Mouse (Mus musculus) megakaryocyte, adult 5-6 weeks (primary cell): ENCODE data around the gene Ak5. TPM values are rescaled to one million over a fixed set of nuclear protein-coding genes. Genes with fewer than 3 reads are reported as not detected.
"Not testable (repeated sequence)": the region's sequence is repeated elsewhere in the genome, so short reads cannot be mapped to it uniquely, and the experiment has no call there.

Experiments used
- ATAC-seq: 2 replicates; pipeline ENCODE4 v1.8.0; 2016; ENCODE audit warnings: mild to moderate bottlenecking, inconsistent platforms; ENCODE audit not compliant: poor library complexity, severe bottlenecking
- total RNA-seq, 2 experiments: library from RNA; stranded (forward) in 1 of 2; stranded (reverse) in 1 of 2; fragments of 153-499, 151-499 nt in 1 of 2; fragments of 221-1000, 200-1000 nt in 1 of 2; gene quantifications; 2 replicates each; pipeline versions ENCODE4 v1.2.3 to v1.2.4; 2015 to 2017

Ak5 gene
- total RNA-seq, 2 experiments from 2014 or later: not detected

GRCm38 (mm10) chr3:152644610-152645009 is 23.6 kb downstream of the Ak5 start:
- ATAC-seq: no peak

DNA sequence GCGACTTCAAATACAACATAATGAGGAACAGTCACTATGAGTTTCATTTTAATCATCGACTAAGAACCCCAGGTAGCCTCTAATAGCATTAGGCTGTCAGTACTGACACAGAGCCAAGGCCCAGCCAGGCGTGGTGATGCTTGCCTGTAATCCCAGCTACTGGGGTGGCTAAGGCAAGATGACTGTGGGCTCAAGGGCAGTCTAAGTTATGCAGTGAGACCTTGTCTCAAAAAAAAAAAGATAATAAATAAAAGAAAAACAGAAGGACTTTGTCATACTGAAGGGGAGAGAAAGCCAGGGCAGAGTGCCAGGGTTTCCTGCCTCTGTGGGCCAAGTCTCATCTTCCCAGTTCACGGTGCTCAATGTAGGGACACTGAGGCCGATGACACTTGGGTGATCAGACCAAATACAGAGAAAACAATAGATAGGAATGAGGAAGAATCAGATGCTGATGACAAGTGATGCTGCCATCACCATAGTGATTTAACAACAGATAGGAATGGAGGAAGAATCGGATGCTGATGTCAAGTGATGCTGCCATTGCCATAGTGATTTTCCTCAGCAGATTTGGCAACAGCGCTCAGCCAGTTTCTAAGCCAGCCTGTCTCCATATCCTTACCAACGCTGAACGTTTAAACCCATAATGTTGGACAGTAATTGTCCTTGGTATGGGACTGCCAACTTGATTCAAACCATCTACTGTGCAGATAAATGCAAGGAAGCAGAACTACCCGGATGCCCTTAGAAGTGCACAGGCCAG is 42.9 kb downstream of the Ak5 start:
- no peak for ATAC-seq

- ATAC-seq: no peak
These were observed 47.6 kb downstream of the Ak5 start for GRCm38 (mm10) chr3:152620534-152620933.

GRCm38 (mm10) chr3:152620058-152620457 is 48.1 kb downstream of the Ak5 start:
- ATAC-seq: no peak

DNA sequence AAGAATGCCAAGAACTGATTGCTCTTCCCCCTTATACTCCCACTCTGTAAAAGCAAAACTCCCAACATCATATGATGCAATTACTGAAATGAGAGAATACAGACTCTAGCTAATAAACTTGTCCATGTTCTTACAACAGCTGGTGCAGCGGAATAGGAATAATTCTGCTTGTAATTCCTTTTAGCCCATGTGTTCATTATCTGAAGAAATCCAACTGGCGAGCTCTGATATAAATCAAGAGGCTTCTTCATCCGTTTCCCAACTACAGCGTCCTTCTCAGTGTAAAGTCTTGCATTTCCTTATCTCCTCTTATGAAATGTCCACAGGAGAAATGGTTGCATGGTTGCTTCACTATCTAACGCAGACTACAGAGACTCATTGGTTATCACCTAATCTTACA is 59.1 kb downstream of the Ak5 start:
- no peak for ATAC-seq

- no peak for ATAC-seq
These were observed 62.3 kb downstream of the Ak5 start for GRCm38 (mm10) chr3:152605849-152606248.

- ATAC-seq: no peak
These were observed 68.5 kb downstream of the Ak5 start for GRCm38 (mm10) chr3:152599679-152600078.

DNA sequence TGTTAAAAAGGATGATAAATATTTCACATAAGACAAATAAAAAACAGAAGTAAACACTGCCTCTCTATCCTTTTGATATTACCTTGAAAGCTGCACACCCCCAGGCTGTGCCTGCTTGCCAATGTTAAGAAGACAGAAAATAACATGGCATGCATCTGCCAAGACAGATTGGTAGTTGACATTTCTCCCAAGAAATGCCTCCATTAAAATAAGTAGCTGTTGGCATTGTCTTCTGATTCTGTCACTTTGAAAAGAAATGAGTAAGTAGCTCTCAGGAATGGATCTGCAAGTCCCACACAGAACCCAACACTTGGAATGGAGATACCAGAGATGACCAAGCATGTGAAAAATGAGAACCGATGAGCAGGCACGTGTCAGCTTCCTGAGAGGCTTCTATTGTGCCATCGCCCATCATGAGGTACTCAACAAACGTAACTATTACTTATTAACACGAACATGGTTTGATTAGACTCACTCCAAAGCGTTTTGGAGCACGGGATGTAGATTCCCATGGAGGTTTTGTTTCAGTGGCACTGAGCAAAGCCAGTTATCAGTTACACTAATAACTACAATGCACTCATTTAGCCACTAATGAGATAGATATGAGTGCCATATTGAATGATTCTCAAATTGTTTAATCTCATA is 71.6 kb downstream of the Ak5 start:
- ATAC-seq: no peak

DNA sequence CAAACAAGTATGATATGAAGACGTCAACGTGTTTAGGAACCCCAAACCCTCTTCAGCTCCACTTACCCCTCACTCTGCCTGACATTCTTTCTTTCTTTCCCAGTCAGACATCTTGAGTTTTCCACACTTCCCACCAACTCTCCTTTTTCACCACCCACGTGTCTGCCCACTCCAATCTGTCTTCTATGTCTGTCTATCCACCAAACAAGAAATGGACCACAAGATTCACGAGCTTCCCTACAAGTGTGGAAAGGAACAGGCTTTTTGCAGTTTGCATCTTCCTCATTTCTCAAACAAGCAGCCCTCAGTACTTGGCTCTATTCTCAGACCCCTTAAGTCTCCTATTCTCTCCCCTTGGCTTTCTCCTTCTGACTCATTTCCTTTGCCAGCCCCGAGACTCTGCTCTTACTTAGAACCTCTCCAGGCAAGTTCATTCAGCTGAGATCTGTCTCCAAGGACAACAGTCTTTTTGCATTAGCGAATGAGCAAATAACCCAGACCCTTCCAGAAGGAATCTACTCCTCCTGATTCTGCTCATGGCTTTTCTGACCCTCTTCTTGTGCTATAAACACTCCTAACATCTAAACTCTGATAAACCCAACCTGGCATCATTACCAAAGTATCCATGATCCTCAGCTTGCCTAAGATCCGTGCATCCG is 75.3 kb downstream of the Ak5 start:
- no peak for ATAC-seq

DNA sequence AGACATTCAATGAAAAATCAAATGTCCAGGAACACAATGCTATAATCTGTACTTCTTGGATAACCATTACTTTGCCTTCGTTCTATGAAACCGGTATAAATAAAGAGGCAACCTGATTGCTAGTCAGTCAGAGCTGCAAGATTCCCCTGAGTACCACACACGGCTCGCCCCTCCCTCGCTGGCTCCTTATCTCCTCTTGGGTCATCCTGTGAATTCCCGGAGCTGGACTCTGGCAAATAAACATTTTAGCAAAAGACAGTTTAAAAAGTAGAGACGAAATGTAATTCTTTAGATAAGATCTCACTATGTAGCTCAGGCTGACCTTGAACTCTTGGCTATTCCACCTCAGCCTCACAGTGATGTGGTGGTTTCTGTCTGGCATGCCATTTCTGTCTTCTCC is 77.7 kb downstream of the Ak5 start:
- no peak for ATAC-seq

- ATAC-seq: not testable (repeated sequence)
These were observed 79.1 kb downstream of the Ak5 start for GRCm38 (mm10) chr3:152589101-152589500.

GRCm38 (mm10) chr3:152587007-152587406 is 81.2 kb downstream of the Ak5 start:
- ATAC-seq: no peak

DNA sequence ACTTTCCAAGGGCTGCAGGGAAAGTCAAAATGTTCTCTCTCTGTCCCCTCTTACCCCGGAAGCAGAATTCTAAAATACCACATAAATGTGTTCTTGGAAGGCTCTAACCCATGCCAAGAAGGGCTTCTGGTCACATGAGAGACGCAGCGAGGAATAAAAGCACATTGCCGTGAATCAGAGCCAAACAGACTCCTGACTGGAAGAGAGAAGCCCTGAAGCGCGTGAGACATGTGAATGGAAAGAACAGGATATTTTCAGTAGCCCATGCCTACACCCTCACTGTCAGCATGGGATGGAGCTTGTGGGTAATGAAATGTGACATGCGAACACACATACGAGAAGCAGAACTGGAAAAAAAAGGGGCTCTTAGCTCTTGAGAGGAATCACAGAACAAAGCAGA is 82.0 kb downstream of the Ak5 start:
- ATAC-seq: no peak

GRCm38 (mm10) chr3:152585581-152585980 is 82.6 kb downstream of the Ak5 start:
- ATAC-seq: no peak

DNA sequence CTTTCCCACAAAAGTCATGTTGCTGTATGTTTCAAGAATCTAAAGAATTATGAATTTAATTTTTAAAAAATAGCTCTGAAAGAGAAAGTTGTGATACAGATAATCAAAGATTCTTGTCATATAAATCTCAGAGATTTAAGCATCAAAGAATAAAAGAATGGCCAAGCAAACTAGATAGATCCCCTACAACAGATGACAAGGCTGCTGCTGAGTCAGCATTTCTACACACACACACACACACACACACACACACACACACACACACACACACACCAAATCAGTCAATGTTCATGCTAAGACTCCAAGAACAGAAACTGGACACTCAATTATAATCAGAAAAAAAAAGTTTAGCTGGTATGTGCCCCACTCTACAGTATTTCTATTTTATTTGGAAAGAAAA is 85.1 kb downstream of the Ak5 start:
- no peak for ATAC-seq

DNA sequence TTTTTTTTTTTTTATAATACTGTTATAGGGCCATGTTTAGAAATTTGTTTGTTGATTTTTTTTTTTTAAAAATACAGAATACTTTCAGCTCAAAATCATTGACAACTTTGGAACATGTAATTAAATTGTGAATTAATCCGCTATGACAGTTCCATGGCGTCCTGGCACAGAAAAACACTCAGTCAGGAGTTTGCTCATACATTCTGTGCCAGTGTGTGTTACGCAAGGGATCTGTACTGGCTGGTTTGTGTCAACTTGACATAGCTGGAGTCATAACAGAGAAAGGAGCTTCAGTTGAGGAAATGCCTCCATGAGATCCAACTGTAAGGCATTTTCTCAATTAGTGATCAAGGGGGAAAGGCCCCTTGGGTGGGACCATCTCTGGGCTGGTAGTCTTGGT is 86.3 kb downstream of the Ak5 start:
- ATAC-seq: not testable (repeated sequence)

DNA sequence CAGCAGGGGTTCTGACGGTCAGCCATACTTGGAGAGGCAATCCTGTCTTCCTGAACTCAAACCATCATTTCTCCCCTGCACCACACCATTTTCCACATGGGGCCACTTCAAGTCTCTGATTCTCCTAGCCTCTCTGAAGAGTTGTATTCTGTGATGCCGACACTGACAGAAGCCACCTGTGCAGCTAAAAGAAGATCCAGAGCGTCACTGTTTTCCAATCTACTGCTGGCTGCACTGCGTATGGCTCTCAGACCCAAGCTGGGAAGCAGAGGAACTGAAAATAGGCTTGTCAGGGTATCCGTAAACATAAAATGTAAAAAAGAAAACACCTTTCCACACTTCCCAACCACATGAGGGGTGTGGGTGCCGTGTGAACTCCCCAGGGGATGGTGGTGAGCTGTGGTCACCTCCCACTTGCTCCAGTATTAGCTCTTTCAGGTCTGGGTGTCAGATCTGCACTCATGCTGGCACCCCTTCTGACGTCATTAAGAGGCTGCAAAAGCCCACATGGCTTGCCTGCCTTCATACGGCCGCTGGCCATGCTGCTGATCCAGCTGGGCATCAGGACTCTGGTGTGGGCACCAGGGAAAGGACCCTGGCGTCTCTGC is 88.1 kb downstream of the Ak5 start:
- no peak for ATAC-seq

GRCm38 (mm10) chr3:152578282-152579228 is 89.6 kb downstream of the Ak5 start:
- ATAC-seq: no peak

GRCm38 (mm10) chr3:152577763-152578162 is 90.4 kb downstream of the Ak5 start:
- ATAC-seq: no peak

- no peak for ATAC-seq
These were observed 90.9 kb downstream of the Ak5 start for GRCm38 (mm10) chr3:152577273-152577672.

DNA sequence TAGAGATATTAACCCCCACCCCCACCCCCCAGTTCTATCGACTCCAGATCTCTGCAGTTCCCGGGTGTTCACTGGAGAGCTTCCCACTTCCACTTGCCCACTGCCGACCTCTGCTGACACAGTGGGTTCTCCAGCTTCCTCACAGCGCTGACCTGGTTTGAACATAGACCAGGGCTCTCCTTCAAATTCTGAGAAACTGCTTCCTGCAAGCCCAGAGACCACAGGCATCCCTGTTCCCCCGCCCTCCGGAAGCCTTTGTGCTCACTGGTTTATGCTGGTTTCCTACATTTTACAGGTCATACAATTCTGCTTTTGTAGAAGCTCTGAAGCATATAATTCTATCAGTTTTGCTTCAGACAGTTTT is 98.9 kb downstream of the Ak5 start:
- no peak; the same call in 1 of the 2 replicates for ATAC-seq
